Mouse (Mus musculus) ES-Bruce4 (cell line): ENCODE results near the gene Cars2.

Experiments
- CTCF ChIP-seq: IDR thresholded peaks from one replicate; pipeline ENCODE4 v1.8.1; 2011; ENCODE audit warnings: low read depth, low read length
- POLR2A ChIP-seq: IDR thresholded peaks from one replicate; pipeline ENCODE4 v1.8.1; 2011; ENCODE audit warnings: low read length; ENCODE audit not compliant: insufficient read depth

DNA sequence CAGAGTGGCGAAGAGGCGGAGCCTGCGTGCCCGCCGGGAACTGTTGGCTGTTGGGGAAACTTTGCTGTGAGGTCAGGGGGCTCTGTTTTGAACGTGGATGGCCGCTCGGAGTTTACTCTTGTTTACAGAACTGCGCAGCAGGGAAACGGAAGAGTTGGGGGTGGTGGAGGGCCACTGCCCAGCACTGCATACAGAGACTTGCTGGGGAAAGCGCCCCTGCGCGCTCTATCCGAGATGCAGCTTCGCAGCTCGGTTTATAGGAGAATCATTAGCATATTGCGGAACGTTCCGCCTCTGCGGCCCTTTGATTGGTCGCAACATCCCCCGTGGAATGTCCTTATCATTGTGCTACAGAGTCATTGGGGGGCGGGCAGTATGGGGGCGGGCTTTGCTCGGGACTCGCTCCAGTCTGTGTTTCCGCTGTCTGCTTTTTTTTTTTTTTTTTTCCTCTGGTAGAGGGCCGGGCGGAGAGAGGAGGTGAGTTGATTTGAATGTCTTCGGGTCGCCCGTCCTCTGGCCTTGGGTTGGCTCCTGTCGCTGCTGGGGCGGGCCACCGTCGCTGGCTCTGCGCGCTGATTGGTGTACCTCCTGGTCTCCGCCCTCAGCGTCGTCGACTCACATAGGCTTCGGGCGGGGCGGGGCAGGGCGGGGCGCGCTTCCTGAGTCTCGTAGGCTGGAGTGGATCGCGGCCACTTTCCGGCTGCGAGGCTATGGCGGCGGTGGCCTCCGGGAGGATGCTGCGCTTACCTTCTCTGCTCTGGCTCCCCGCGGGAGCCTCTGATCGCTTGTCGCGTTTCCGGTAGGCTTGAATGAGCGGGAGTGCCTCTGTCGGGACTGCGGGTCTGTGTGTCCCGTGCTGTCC, 7.4 kb upstream of the Cars2 start:
- TF ChIP-seq CTCF (no peak), POLR2A (peak; percentile 100)
